Mouse (Mus musculus) liver, embryonic 14.5 days (tissue): ENCODE data around the gene 4930469K13Rik.

Source experiments
- CTCF ChIP-seq: IDR thresholded peaks from 2 replicates; pipeline ENCODE4 v1.5.1; 2016; ENCODE audit warnings: antibody characterized with exemption, low read depth, control low read depth
- EP300 ChIP-seq: IDR thresholded peaks from 2 replicates; pipeline ENCODE4 v1.6.1; 2016; ENCODE audit warnings: antibody characterized with exemption, low read depth

DNA sequence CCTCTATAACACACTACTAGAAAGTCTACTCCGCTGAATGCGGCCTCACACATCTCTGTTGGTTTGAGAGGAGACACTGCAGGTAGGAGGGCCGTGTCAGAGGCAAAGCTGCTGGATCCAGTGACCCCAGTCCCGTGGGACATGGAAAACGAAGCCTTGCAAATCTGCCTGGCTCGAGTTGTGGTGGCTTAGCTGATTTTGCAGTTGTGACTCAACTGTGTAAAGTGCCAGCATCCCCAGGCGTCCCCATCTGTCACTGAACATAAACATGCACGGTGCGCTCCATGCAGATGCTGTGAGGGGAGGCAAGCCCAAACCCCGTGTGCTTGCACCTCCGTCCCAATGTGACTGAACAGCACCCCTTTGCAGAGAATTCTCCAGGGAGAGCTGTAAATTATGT lies 168.9 kb downstream of the 4930469K13Rik start:
- TF ChIP-seq CTCF (no peak), EP300 (no peak)
